Mouse (Mus musculus) testis, adult 2 months (tissue): ENCODE data around the gene Tuba1a. TPM values are rescaled to one million over a fixed set of nuclear protein-coding genes. Genes with fewer than 3 reads are reported as not detected.
"Not testable (repeated sequence)": the region's sequence is repeated elsewhere in the genome, so short reads cannot be mapped to it uniquely, and the experiment has no call there.

ENCODE experiments used
- H3K27ac ChIP-seq: fragments of 200-500 bp; 2 replicates; pipeline ENCODE4 v1.5.1; 2012; ENCODE audit warnings: low read depth, low read length; ENCODE audit not compliant: control insufficient read depth, insufficient read depth
- H3K27me3 ChIP-seq: fragments of 200-500 bp; 2 replicates; pipeline ENCODE4 v1.6.1; 2012; ENCODE audit warnings: mild to moderate bottlenecking, low read length, moderate library complexity; ENCODE audit not compliant: control insufficient read depth, insufficient read depth
- H3K36me3 ChIP-seq: fragments of 200-500 bp; 2 replicates; pipeline ENCODE4 v1.6.1; 2012; ENCODE audit warnings: mild to moderate bottlenecking, low read length; ENCODE audit not compliant: control insufficient read depth, insufficient read depth
- H3K4me1 ChIP-seq: fragments of 200-500 bp; 2 replicates; pipeline ENCODE4 v1.6.1; 2012; ENCODE audit warnings: low read length; ENCODE audit not compliant: control insufficient read depth, insufficient read depth
- H3K4me3 ChIP-seq: fragments of 200-500 bp; 2 replicates; pipeline ENCODE4 v1.5.1; 2012; ENCODE audit warnings: low read depth, mild to moderate bottlenecking, low read length, moderate library complexity, mixed read lengths; ENCODE audit not compliant: control insufficient read depth
- CTCF ChIP-seq: fragments of 200-500 bp; IDR thresholded peaks from 2 replicates; pipeline ENCODE4 v1.5.1; 2012; ENCODE audit warnings: low read depth, mild to moderate bottlenecking, inconsistent platforms, low read length, moderate library complexity; ENCODE audit not compliant: control insufficient read depth, insufficient read depth, insufficient replicate concordance
- POLR2A ChIP-seq: fragments of 200-500 bp; IDR thresholded peaks from 2 replicates; pipeline ENCODE4 v1.6.1; 2012; ENCODE audit warnings: low read depth, mild to moderate bottlenecking, inconsistent platforms, low read length, moderate library complexity; ENCODE audit not compliant: control insufficient read depth
- polyA plus RNA-seq: library from polyadenylated mRNA; depleted of rRNA; stranded (reverse); fragments of >200 nt; gene quantifications from 2 replicates; pipeline ENCODE4 v1.2.3, GENCODE M21; 2012

The Tuba1a gene
- polyA plus RNA-seq, 1 experiment: 93.1 TPM

GRCm38 (mm10) chr15:98976763-98977758 lies 23.6 kb upstream of the Tuba1a start:
- TF ChIP-seq POLR2A (no peak), CTCF (no peak)
- H3K36me3 ChIP-seq: no peaks in the 10 kb centered on the region
- H3K27me3 ChIP-seq: no peaks in the 10 kb centered on the region
- peaks cover 3% of the 10 kb centered on the region for H3K4me1 ChIP-seq
- peak overlapping the region; percentile 56 for H3K27ac ChIP-seq
- no peak overlapping the region for H3K4me3 ChIP-seq

- Histone ChIP-seq H3K27ac (no peak overlapping the region; the same call in 1 of the 2 replicates), H3K36me3 (no peaks in the 10 kb centered on the region), H3K4me1 (peaks cover 12% of the 10 kb centered on the region), H3K4me3 (no peak overlapping the region), H3K27me3 (no peaks in the 10 kb centered on the region)
- TF ChIP-seq POLR2A: no peak
- no peak for TF ChIP-seq CTCF
These were observed 19.6 kb upstream of the Tuba1a start for GRCm38 (mm10) chr15:98973015-98973614.

- H3K4me1 ChIP-seq, H3K36me3 ChIP-seq, H3K27me3 ChIP-seq, H3K4me3 ChIP-seq: not testable (repeated sequence)
- peak overlapping the region; percentile 58; the same call in 1 of the 2 replicates for H3K27ac ChIP-seq
These were observed 18.2 kb upstream of the Tuba1a start for GRCm38 (mm10) chr15:98971576-98972320.

- no peaks in the 10 kb centered on the region for H3K36me3 ChIP-seq
- H3K27ac ChIP-seq: peak overlapping the region; percentile 58; the same call in 1 of the 2 replicates
- H3K4me1 ChIP-seq: peaks cover 10% of the 10 kb centered on the region
- no peak overlapping the region for H3K4me3 ChIP-seq
- no peak for TF ChIP-seq POLR2A
- TF ChIP-seq CTCF: no peak
- H3K27me3 ChIP-seq: no peaks in the 10 kb centered on the region
These were observed 17.6 kb upstream of the Tuba1a start for GRCm38 (mm10) chr15:98971111-98971510.

DNA sequence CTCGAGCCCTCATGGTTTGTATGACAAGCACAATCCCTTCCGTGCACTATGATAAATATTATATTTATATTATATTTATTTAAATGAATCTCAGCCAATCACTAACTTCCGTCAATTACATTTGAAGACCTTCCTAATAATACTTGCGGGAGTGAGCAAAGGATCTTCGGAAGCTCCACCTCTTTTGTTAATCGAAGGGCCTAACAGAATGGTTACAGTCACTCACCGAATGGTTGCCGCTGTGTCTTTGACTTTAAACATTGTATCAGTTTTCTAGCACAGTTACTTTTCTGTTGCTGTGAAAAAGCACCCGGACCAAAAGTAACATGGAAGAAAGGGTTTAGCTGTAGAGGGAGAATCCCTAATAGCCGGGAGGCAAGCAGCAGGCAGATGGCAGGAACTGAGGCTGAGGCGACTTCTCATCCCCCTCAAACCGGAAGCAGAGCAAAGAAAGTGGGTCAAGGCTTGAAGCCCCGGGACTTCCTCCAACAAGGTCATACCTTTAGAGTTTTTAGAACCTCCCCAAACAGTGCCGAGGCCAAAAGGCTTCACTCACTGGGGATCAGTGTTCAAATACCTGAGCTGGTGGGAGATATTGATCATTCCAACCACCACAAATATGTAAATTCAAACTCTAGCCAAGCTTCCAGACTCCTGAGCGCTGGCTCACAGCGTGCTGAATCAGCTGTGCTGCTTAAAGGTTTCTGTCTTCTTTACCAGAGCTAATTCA lies 16.0 kb upstream of the Tuba1a start:
- no peaks in the 10 kb centered on the region for H3K27me3 ChIP-seq
- H3K27ac ChIP-seq: peak overlapping the region; percentile 76
- H3K4me3 ChIP-seq: no peak overlapping the region
- TF ChIP-seq CTCF (no peak), POLR2A (no peak)
- peaks cover 10% of the 10 kb centered on the region for H3K4me1 ChIP-seq
- no peaks in the 10 kb centered on the region for H3K36me3 ChIP-seq

DNA sequence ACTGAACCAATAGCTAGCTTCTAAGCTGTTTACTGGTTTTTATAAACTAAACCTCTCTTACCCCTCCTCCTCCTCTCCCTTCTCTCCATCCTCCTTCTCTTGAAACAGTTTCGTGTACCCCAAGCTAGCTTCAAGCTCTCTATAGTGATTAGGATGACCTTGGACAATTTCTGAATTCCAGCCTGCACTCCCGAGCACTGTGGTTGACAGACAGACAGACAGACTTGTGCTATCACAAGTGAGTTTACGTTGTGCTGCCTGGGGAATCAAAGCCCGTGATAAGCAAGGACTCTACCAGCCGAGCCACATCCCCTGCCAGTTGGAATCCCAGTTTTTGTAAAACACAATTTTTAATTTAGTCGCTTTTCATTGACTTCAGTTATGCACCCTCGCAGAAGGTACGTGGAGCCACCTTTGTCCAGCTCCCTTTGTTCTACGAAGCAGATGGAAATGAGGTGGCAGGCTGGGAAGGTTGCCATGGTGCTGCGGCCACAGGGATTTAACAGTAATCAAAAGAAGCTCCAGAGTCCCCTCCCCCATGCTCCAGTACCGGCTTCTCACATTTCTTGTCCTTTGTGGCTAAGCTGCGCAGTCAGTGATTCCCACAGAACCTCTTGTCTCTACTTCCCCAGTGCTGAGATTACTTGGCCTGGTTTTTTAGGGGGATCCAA lies 15.3 kb upstream of the Tuba1a start:
- no peak overlapping the region for H3K4me3 ChIP-seq
- peak overlapping the region; percentile 18 for H3K27ac ChIP-seq
- TF ChIP-seq POLR2A: no peak
- H3K27me3 ChIP-seq: no peaks in the 10 kb centered on the region
- no peaks in the 10 kb centered on the region for H3K36me3 ChIP-seq
- peaks cover 10% of the 10 kb centered on the region for H3K4me1 ChIP-seq
